8 mouse cellular contexts compared by ENCODE assay signal in the genomic region with DNA sequence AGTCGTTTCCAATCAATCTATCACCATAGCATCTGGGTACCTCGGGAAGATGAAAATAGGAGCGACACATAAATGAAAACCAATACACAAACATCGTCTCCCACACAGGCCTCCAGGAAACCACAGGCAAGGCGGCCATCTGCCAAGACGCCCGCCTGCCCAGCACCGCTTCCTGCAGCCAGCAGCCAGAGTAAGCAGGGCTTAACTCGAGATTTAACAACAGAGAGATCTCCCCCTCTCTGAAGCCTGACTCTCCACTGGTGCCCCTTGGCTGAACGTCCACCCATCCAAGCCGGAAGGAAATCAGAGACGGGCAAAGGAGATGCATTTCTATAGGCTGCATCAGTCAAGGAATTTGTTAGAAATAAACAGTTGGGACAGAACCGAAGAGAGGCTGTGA. TPM values are rescaled to one million over a fixed set of nuclear protein-coding genes. Genes with fewer than 3 reads are reported as not detected.
DNase-seq lines count a peak whose midpoint lies in the region; ATAC-seq and TF ChIP-seq lines count a peak whose summit lies in the region.

No protein-coding gene starts in this region.

- H3K9ac ChIP-seq in heart, embryonic 13.5 days: peak overlapping the region; percentile 40
- no peak overlapping the region for H3K9ac ChIP-seq in lung, postnatal 0 days (replicated peaks; ENCODE audit: low read depth)

- DNase-seq in heart, adult 9 months (ENCODE audit: low spot score in 2 of 2): no peak
- peak; percentile 36 for DNase-seq in Muller cell, postnatal 12 days (ENCODE audit: inconsistent ontology term)
- peak; percentile 72 for DNase-seq in fibroblast of lung, adult 2 months (ENCODE audit: low read depth)
- peak; percentile 67 for DNase-seq in lung, postnatal 0 days (ENCODE audit: low spot score)
- DNase-seq in yolk sac, embryonic 10.5 days (ENCODE audit: low spot score): peak; percentile 63
- no peak for DNase-seq in gastrocnemius, adult 8-10 months (ENCODE audit: low spot score in 2 of 2)

- ATAC-seq in heart, embryonic 13.5 days (ENCODE audit: extremely low read depth, insufficient number of reproducible peaks, low FRiP score, low TSS enrichment): no peak
- ATAC-seq in lung, postnatal 0 days: peak; percentile 73
- no peak for ATAC-seq in inflammation-experienced regulatory T-cells, adult 6 months

- no peak for TF ChIP-seq EP300 in lung, postnatal 0 days (IDR thresholded peaks at IDR 0.05)

- H3K4me1 ChIP-seq in heart, embryonic 13.5 days: peaks cover 33% of the 10 kb centered on the region
- no peaks in the 10 kb centered on the region; the same call in 1 of the 2 replicates for H3K4me1 ChIP-seq in lung, postnatal 0 days (ENCODE audit: insufficient read depth, low read depth, low read length)

- H3K4me2 ChIP-seq in heart, embryonic 13.5 days: peak overlapping the region; percentile 38
- peak overlapping the region; percentile 11; the same call in 1 of the 2 replicates for H3K4me2 ChIP-seq in lung, postnatal 0 days (replicated peaks; ENCODE audit: low read depth, low read length)

- peak overlapping the region; percentile 51 for H3K27ac ChIP-seq in heart, embryonic 13.5 days (replicated peaks)
- peak overlapping the region; percentile 54 for H3K27ac ChIP-seq in lung, postnatal 0 days (ENCODE audit: low read length)

- peaks cover 15% of the 10 kb centered on the region for H3K9me3 ChIP-seq in heart, embryonic 13.5 days
- no peaks in the 10 kb centered on the region for H3K9me3 ChIP-seq in lung, postnatal 0 days (ENCODE audit: low read length)

- no peaks in the 10 kb centered on the region for H3K27me3 ChIP-seq in heart, embryonic 13.5 days (replicated peaks)
- no peaks in the 10 kb centered on the region for H3K27me3 ChIP-seq in lung, postnatal 0 days (replicated peaks; ENCODE audit: insufficient read depth, low read length)

- 37% methylated on average over 13 of the region's 13 CpGs for WGBS in heart, embryonic 13.5 days
- 19% methylated on average over 13 of the region's 13 CpGs for WGBS in lung, postnatal 0 days

- TF ChIP-seq CTCF in lung, postnatal 0 days (IDR thresholded peaks at IDR 0.05): no peak

- no peak overlapping the region for H3K4me3 ChIP-seq in heart, embryonic 13.5 days
- H3K4me3 ChIP-seq in lung, postnatal 0 days (ENCODE audit: low read depth, low read length): no peak overlapping the region

- H3K36me3 ChIP-seq in heart, embryonic 13.5 days: peaks cover 18% of the 10 kb centered on the region
- no peaks in the 10 kb centered on the region for H3K36me3 ChIP-seq in lung, postnatal 0 days (ENCODE audit: insufficient read depth, low read length)

RNA-seq across cellular contexts. Expression of a gene that starts 21.1 kb away (rescaled TPM):
- 5.3 and 6.3 TPM in 2 replicates for polyA plus RNA-seq in heart, embryonic 13.5 days (2015; fragmentation: Nextera tagmentation; extraction: Ambion mirVana)
- polyA plus RNA-seq in lung, postnatal 0 days (2015; fragmentation: Nextera tagmentation; extraction: Ambion mirVana): 2.9 and 3.0 TPM in 2 replicates
- polyA plus RNA-seq in inflammation-experienced regulatory T-cells, adult 6 months (2017; shearing (Covaris generic)): 1 to 10 TPM in 2 of 3 experiments, under 1 TPM in 1; 0.90 to 1.9 (median 1.1) TPM
- total RNA-seq in gastrocnemius, adult 8-10 months (2022): 1 to 10 TPM; 1.8 to 2.7 (median 2.1) TPM

Comparison
In these comparisons a context has a peak if more than half of its experiments do, and no peak if none do; other contexts are left out.
1. DNase-seq: peak in Muller cell, postnatal 12 days (single experiment), fibroblast of lung, adult 2 months (single experiment), lung, postnatal 0 days (single experiment) and yolk sac, embryonic 10.5 days (single experiment); none in heart, adult 9 months (0 of 2) and gastrocnemius, adult 8-10 months (0 of 2).